Mouse (Mus musculus): Measurements from ENCODE around the gene Serpinf1. TPM values are rescaled to one million over a fixed set of nuclear protein-coding genes. Genes with fewer than 3 reads are reported as not detected.

The Serpinf1 gene
- polyA plus RNA-seq, 1 experiment from 2014 or later, result 2.5 TPM

DNA sequence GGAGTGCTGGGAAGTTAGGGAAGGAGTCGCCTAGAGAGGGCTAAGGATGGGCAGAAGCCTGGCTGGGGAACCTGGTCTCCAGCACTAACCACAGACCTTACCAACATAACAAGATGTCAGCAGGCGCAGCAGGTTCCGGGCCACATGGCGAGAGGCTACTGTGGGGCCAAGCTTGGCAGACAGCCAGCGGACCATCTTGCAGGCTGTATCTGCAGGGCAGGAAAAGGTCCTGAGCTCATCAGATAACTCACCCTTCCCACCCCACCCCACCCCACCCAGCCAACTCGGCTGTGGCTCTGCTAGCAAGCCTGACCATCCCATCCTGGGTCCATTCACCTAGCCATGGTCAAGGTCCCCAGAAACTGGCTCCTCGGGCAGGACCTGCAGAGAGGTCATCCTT, 27.2 kb upstream of the Serpinf1 start:
- no peak for TF ChIP-seq CTCF (IDR thresholded peaks at IDR 0.05)
- CTCF ChIA-PET, result no interaction called here
- no peaks in the 10 kb centered on the region for H3K27me3 ChIP-seq
- POLR2A ChIA-PET, result no interaction called here
- in situ Hi-C loops (cut with MboI; ENCODE audit: low pct_unique_long_range_greater_than_20kb), result no loop called here
- no peak for DNase-seq (ENCODE audit: low read depth, low spot score)
- no peak for ATAC-seq

DNA sequence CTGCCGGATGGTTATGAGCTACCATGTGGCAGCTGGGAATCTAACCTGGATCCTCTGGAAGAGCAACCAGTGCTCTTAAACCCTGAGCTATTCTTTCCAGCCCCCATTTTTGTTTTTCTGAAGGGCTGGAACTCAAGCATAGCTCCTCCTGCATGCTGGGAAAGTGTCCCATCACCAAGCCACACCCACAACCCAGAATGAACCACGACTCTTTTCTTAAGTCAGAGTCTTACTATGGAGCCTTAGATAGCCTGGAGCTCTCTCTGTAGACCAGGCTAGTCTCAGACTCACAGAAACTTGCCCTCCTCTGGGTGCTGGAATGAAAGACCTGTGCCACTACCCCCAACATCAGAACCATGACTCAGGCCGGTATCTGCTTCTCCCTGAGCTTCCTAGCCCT, 26.1 kb upstream of the Serpinf1 start:
- in situ Hi-C loops (cut with MboI; ENCODE audit: low pct_unique_long_range_greater_than_20kb), result no loop called here
- CTCF ChIA-PET, result no interaction called here
- no peak for TF ChIP-seq CTCF (IDR thresholded peaks at IDR 0.05)
- ATAC-seq (no peak), DNase-seq (ENCODE audit: low read depth, low spot score) (no peak)
- H3K27me3 ChIP-seq, result no peaks in the 10 kb centered on the region
- POLR2A ChIA-PET, result no interaction called here

DNA sequence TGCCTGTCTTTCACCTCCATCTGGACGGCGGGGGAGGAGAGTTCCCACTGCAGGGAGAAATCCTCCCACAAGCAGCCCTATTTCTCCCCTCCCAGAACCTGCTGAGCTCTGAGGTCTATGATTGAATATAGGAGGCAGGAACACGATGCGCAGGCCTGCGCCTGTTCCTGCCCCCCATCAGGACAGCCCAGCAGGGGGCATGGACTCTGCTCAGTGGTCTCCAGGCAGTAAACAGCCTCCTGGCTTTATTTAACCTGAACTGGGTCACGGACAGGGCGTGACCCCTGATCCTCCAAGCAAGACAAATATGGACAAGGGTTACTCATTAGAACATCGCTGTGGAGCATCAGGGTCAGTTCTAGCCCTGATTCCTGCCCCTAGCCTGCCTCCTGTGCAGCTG, 21.2 kb upstream of the Serpinf1 start:
- H3K27me3 ChIP-seq, result no peaks in the 10 kb centered on the region
- ChIA-PET CTCF (no interaction called here), POLR2A (no interaction called here)
- no peak for TF ChIP-seq CTCF (IDR thresholded peaks at IDR 0.05)
- DNase-seq (ENCODE audit: low read depth, low spot score), result no peak
- ATAC-seq, result no peak
- in situ Hi-C loops (cut with MboI; ENCODE audit: low pct_unique_long_range_greater_than_20kb), result no loop called here

DNA sequence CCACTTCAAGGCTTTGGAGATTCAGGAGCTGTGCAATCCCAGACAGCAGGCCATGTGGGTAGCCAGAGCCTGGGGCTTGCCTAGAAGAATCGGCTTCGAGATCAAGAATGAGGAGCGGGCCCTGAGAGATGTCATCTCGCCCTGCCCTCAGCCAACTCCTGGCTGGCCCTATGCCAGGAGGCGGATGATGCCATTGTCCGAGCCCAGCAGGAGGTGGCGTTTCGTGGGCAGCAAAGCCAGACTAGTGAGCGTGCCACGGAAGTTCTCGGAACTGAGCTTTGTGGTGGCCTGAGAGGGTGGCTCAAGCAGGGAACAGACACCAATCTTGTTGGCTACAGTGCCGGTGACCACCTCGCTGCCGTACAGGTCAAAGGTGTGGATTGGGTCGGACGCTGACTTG, 19.1 kb upstream of the Serpinf1 start:
- in situ Hi-C loops (cut with MboI; ENCODE audit: low pct_unique_long_range_greater_than_20kb), result no loop called here
- TF ChIP-seq CTCF (IDR thresholded peaks at IDR 0.05), result no peak
- DNase-seq (ENCODE audit: low read depth, low spot score), result no peak
- ATAC-seq, result no peak
- POLR2A ChIA-PET, result no interaction called here
- no peaks in the 10 kb centered on the region for H3K27me3 ChIP-seq
- CTCF ChIA-PET, result interaction anchor here (0.8 to 1.1 kb wide), 2 partner anchors 14 to 35 kb away, joined by 3 read pairs; no protein-coding TSS in a partner anchor

GRCm38 (mm10) chr11:75441034-75441433, 18.5 kb upstream of the Serpinf1 start:
- ChIA-PET POLR2A (no interaction called here), CTCF (interaction anchor here (0.6 to 0.8 kb wide), 2 partner anchors 35 to 371 kb away, joined by 3 to 4 read pairs; no protein-coding TSS in a partner anchor)
- TF ChIP-seq CTCF (IDR thresholded peaks at IDR 0.05), result no peak
- DNase-seq (ENCODE audit: low read depth, low spot score), result no peak
- in situ Hi-C loops (cut with MboI; ENCODE audit: low pct_unique_long_range_greater_than_20kb), result no loop called here
- H3K27me3 ChIP-seq, result no peaks in the 10 kb centered on the region
- ATAC-seq, result no peak

DNA sequence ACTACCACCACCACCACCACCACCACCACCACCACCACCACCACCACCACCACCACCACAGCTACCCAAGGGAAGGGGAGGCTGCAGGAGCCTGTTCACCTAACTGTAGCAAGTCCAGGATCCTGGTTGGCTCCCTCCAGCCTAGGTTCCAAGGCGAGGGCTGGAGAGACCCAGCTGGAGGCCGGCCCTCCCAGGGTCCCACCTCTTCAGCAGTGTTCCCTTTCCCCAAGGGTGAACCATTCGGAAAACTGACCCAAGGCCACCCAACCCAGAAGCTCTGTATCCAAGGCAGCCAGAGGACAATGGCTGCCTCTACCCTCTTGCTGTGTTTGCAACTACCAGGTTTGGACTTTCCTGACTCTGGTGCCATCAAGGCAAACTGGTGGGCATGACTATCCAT, 17.4 kb upstream of the Serpinf1 start:
- DNase-seq (ENCODE audit: low read depth, low spot score) (no peak), ATAC-seq (no peak)
- no peak for TF ChIP-seq CTCF (IDR thresholded peaks at IDR 0.05)
- CTCF ChIA-PET, result interaction anchor here (1.1 kb wide), 1 partner anchor 36 kb away, joined by 3 read pairs; no protein-coding TSS in a partner anchor
- POLR2A ChIA-PET, result interaction anchor here (0.8 kb wide), 1 partner anchor 11 kb away, joined by 3 read pairs; no protein-coding TSS in a partner anchor
- no peaks in the 10 kb centered on the region for H3K27me3 ChIP-seq
- in situ Hi-C loops (cut with MboI; ENCODE audit: low pct_unique_long_range_greater_than_20kb), result no loop called here

- ATAC-seq, result no peak
Measured at GRCm38 (mm10) chr11:75439363-75439762, 16.9 kb upstream of the Serpinf1 start, which contains the start of gene Serpinf2. Serpinf2 (minus strand) TSS chr11:75439591.

GRCm38 (mm10) chr11:75438804-75439203, 16.3 kb upstream of the Serpinf1 start:
- TF ChIP-seq CTCF (IDR thresholded peaks at IDR 0.05), result no peak
- no peaks in the 10 kb centered on the region for H3K27me3 ChIP-seq
- in situ Hi-C loops (cut with MboI; ENCODE audit: low pct_unique_long_range_greater_than_20kb), result no loop called here
- DNase-seq (ENCODE audit: low read depth, low spot score) (no peak), ATAC-seq (no peak)
- POLR2A ChIA-PET, result no interaction called here
- CTCF ChIA-PET, result interaction anchor here (1.1 kb wide), 1 partner anchor 35 kb away, joined by 3 read pairs; no protein-coding TSS in a partner anchor

More at GRCm38 (mm10) chr11:75439363-75439762, 16.9 kb upstream of the Serpinf1 start, which contains the start of gene Serpinf2:
- ChIA-PET POLR2A (interaction anchor here (0.8 kb wide), 1 partner anchor 11 kb away, joined by 3 read pairs; no protein-coding TSS in a partner anchor), CTCF (interaction anchor here (1.1 kb wide), 1 partner anchor 35 kb away, joined by 3 read pairs; no protein-coding TSS in a partner anchor)
- in situ Hi-C loops (cut with MboI; ENCODE audit: low pct_unique_long_range_greater_than_20kb), result no loop called here
- H3K27me3 ChIP-seq, result no peaks in the 10 kb centered on the region
- DNase-seq (ENCODE audit: low read depth, low spot score), result no peak
- TF ChIP-seq CTCF (IDR thresholded peaks at IDR 0.05), result no peak

DNA sequence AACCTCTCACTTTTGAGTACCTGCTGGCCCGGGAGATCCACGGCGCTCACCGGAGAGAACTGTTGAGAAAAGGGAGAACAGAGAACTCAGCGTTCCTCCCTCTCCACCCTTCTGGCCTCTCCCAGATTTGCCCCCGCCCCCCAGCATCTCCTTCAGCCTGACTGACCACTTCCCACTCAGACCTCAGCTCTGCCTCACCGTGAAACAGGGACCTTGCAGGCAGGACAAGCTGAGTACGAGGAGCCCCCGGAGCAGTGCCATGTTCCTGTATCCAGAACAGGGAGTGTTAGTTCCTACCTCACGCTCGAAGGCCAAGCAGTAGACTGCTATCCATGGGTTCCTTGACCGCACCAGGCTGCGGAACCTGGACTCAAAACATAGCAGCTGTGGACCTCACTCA, 15.7 kb upstream of the Serpinf1 start:
- no peak for TF ChIP-seq CTCF (IDR thresholded peaks at IDR 0.05)
- no peak for ATAC-seq
- in situ Hi-C loops (cut with MboI; ENCODE audit: low pct_unique_long_range_greater_than_20kb), result no loop called here
- no peaks in the 10 kb centered on the region for H3K27me3 ChIP-seq
- ChIA-PET POLR2A (no interaction called here), CTCF (no interaction called here)
- no peak for DNase-seq (ENCODE audit: low read depth, low spot score)

- CTCF ChIA-PET, result interaction anchor here (1.2 to 1.8 kb wide), 3 partner anchors 19 to 32 kb away, joined by 3 to 6 read pairs (median 3); no protein-coding TSS in a partner anchor
- no peak for DNase-seq (ENCODE audit: low read depth, low spot score)
- no peaks in the 10 kb centered on the region for H3K27me3 ChIP-seq
- in situ Hi-C loops (cut with MboI; ENCODE audit: low pct_unique_long_range_greater_than_20kb), result no loop called here
- no peak for ATAC-seq
- TF ChIP-seq CTCF (IDR thresholded peaks at IDR 0.05), result no peak
- POLR2A ChIA-PET, result interaction anchor here (0.7 to 1.0 kb wide), 4 partner anchors 13 to 138 kb away, joined by 3 to 5 read pairs (median 4); no protein-coding TSS in a partner anchor
Measured at GRCm38 (mm10) chr11:75434138-75434537, 11.6 kb upstream of the Serpinf1 start.

DNA sequence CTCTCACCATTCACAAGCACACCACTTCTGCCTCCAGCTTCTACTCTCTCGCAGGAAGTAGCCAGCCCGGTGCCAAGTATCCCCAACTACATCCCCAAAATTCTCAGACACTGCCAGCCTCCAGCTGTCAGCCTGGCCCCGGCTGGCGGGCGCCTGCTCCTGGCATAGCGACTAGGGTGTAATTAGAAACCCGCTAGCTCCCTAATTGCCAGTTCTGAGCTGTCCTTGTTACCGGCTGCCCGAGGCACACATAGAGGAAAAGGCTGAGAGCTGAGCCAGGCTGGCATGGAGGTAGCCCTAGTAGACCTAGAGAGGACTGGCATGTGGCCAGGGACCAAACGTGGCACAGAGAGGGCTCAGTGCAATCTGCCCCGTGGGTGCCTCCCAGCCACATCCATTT, 8.8 kb upstream of the Serpinf1 start:
- POLR2A ChIA-PET, result no interaction called here
- CTCF ChIA-PET, result no interaction called here
- in situ Hi-C loops (cut with MboI; ENCODE audit: low pct_unique_long_range_greater_than_20kb), result no loop called here
- no peak for TF ChIP-seq CTCF (IDR thresholded peaks at IDR 0.05)
- H3K27me3 ChIP-seq, result no peaks in the 10 kb centered on the region
- DNase-seq (ENCODE audit: low read depth, low spot score), result no peak
- no peak for ATAC-seq
